Mouse (Mus musculus): ENCODE data around the gene Kif4.

- TF ChIP-seq CTCF (conservative IDR thresholded peaks at IDR 0.05; ENCODE audit: low read length) (peak; percentile 23; the same call in 1 of the 2 replicates), POU5F1 (IDR thresholded peaks at IDR 0.05; ENCODE audit: borderline replicate concordance, low read length) (no peak)
Observed at GRCm38 (mm10) chrX:100767181-100767884, 141.8 kb downstream of the Kif4 start, which contains the start of gene Dlg3.
